Mouse (Mus musculus): ENCODE data around the gene Filip1l.

Gene Filip1l

GRCm38 (mm10) chr16:57393161-57393560 is 40.3 kb downstream of the Filip1l start:
- in situ Hi-C loops (cut with MboI, MseI) = loop anchor here in 1 of 2 experiments (5.0 kb wide), 1 partner anchor 1386 kb away; no protein-coding TSS in a partner anchor

GRCm38 (mm10) chr16:57396249-57396648 is 43.4 kb downstream of the Filip1l start:
- in situ Hi-C loops (cut with MboI, MseI) = no loop called here

- in situ Hi-C loops (cut with MboI, MseI) = no loop called here
Observed at GRCm38 (mm10) chr16:57397845-57398244, 45.0 kb downstream of the Filip1l start.

- in situ Hi-C loops (cut with MboI, MseI) = no loop called here
Observed at GRCm38 (mm10) chr16:57398387-57399214, 45.7 kb downstream of the Filip1l start.

- in situ Hi-C loops (cut with MboI, MseI) = no loop called here
Observed at GRCm38 (mm10) chr16:57399566-57399965, 46.7 kb downstream of the Filip1l start.

- in situ Hi-C loops (cut with MboI, MseI) = no loop called here
Observed at GRCm38 (mm10) chr16:57401702-57402101, 48.8 kb downstream of the Filip1l start.

GRCm38 (mm10) chr16:57402910-57403309 is 50.0 kb downstream of the Filip1l start:
- in situ Hi-C loops (cut with MboI, MseI) = no loop called here

- in situ Hi-C loops (cut with MboI, MseI) = no loop called here
Observed at GRCm38 (mm10) chr16:57403825-57404224, 50.9 kb downstream of the Filip1l start.

- in situ Hi-C loops (cut with MboI, MseI) = no loop called here
Observed at GRCm38 (mm10) chr16:57412766-57413165, 59.9 kb downstream of the Filip1l start.

- in situ Hi-C loops (cut with MboI, MseI) = no loop called here
Observed at GRCm38 (mm10) chr16:57416049-57416448, 63.2 kb downstream of the Filip1l start.

- in situ Hi-C loops (cut with MboI, MseI) = no loop called here
Observed at GRCm38 (mm10) chr16:57417017-57417416, 64.1 kb downstream of the Filip1l start.

GRCm38 (mm10) chr16:57417955-57418354 is 65.1 kb downstream of the Filip1l start:
- in situ Hi-C loops (cut with MboI, MseI) = no loop called here

- in situ Hi-C loops (cut with MboI, MseI) = no loop called here
Observed at GRCm38 (mm10) chr16:57419332-57419731, 66.4 kb downstream of the Filip1l start.

- in situ Hi-C loops (cut with MboI, MseI) = loop anchor here in 1 of 2 experiments (5.0 kb wide), 1 partner anchor 72 kb away; no protein-coding TSS in a partner anchor
Observed at GRCm38 (mm10) chr16:57419881-57420280, 67.0 kb downstream of the Filip1l start.

- in situ Hi-C loops (cut with MboI, MseI) = loop anchor here in 1 of 2 experiments (5.0 kb wide), 1 partner anchor 71 kb away; no protein-coding TSS in a partner anchor
Observed at GRCm38 (mm10) chr16:57420773-57421556, 68.1 kb downstream of the Filip1l start.

GRCm38 (mm10) chr16:57421680-57422417 is 69.0 kb downstream of the Filip1l start:
- in situ Hi-C loops (cut with MboI, MseI) = loop anchor here in 1 of 2 experiments (5.0 kb wide), 1 partner anchor 70 kb away; no protein-coding TSS in a partner anchor

- in situ Hi-C loops (cut with MboI, MseI) = loop anchor here in 1 of 2 experiments (5.0 kb wide), 1 partner anchor 69 kb away; no protein-coding TSS in a partner anchor
Observed at GRCm38 (mm10) chr16:57423001-57423800, 70.3 kb downstream of the Filip1l start.

GRCm38 (mm10) chr16:57426680-57427079 is 73.8 kb downstream of the Filip1l start:
- in situ Hi-C loops (cut with MboI, MseI) = no loop called here

GRCm38 (mm10) chr16:57427516-57428285 is 74.8 kb downstream of the Filip1l start:
- in situ Hi-C loops (cut with MboI, MseI) = no loop called here

- in situ Hi-C loops (cut with MboI, MseI) = no loop called here
Observed at GRCm38 (mm10) chr16:57428977-57429376, 76.1 kb downstream of the Filip1l start.
